Mouse (Mus musculus) layer of hippocampus, adult 2 months (tissue): ENCODE measurements around the gene Dlat. TPM values are rescaled to one million over a fixed set of nuclear protein-coding genes. Genes with fewer than 3 reads are reported as not detected.
A peak's percentile ranks its signal among the peaks of the same experiment; 100 is the strongest.

Source experiments
- DNase-seq, 2 experiments: peaks; one replicate each; pipeline ENCODE4 v3.0.0; 2022; ENCODE audit warnings: low spot score in 2 of 2
- H3K27ac ChIP-seq: fragments of 200-600 bp; 2 replicates; pipeline ENCODE4 v1.8.1; 2022
- H3K4me3 ChIP-seq: fragments of 200-600 bp; 2 replicates; pipeline ENCODE4 v1.8.1; 2022; ENCODE audit warnings: mild to moderate bottlenecking
- CTCF ChIP-seq: fragments of 200-600 bp; conservative IDR thresholded peaks from 2 replicates; pipeline ENCODE4 v1.8.1; 2022; ENCODE audit warnings: antibody characterized with exemption, mild to moderate bottlenecking, moderate library complexity
- total RNA-seq, 2 experiments: library from RNA; stranded (reverse); gene quantifications; 2 replicates each; pipeline ENCODE4 v1.2.3; 2021

The Dlat gene
- total RNA-seq, 2 experiments from 2014 or later = 131 to 136 TPM

GRCm38 (mm10) chr9:50602055-50602845, 57.3 kb downstream of the Dlat start:
- no peak for TF ChIP-seq CTCF
- H3K27ac ChIP-seq = peak overlapping the region; percentile 23; the same call in 1 of the 2 replicates
- no peak for DNase-seq
- peak overlapping the region; percentile 80 for H3K4me3 ChIP-seq

- no peak overlapping the region for H3K27ac ChIP-seq
- DNase-seq = no peak
- no peak for TF ChIP-seq CTCF
- no peak overlapping the region for H3K4me3 ChIP-seq
Measured at GRCm38 (mm10) chr9:50601536-50601935, 58.0 kb downstream of the Dlat start.

- Histone ChIP-seq H3K4me3 (no peak overlapping the region), H3K27ac (no peak overlapping the region)
- TF ChIP-seq CTCF = no peak
- no peak for DNase-seq
Measured at GRCm38 (mm10) chr9:50596973-50597372, 62.6 kb downstream of the Dlat start.

- DNase-seq = no peak
- Histone ChIP-seq H3K27ac (no peak overlapping the region), H3K4me3 (no peak overlapping the region)
- TF ChIP-seq CTCF = no peak
Measured at GRCm38 (mm10) chr9:50594794-50595417, 64.7 kb downstream of the Dlat start.

GRCm38 (mm10) chr9:50593544-50593943, 66.0 kb downstream of the Dlat start:
- peak in 1 of 2 experiments; percentile 22 for DNase-seq
- TF ChIP-seq CTCF = peak; percentile 60
- Histone ChIP-seq H3K27ac (no peak overlapping the region), H3K4me3 (no peak overlapping the region)

GRCm38 (mm10) chr9:50592955-50593354, 66.6 kb downstream of the Dlat start:
- Histone ChIP-seq H3K4me3 (no peak overlapping the region), H3K27ac (no peak overlapping the region)
- no peak for DNase-seq
- no peak for TF ChIP-seq CTCF

GRCm38 (mm10) chr9:50590856-50591518, 68.6 kb downstream of the Dlat start:
- no peak for DNase-seq
- TF ChIP-seq CTCF = no peak
- no peak overlapping the region for H3K27ac ChIP-seq
- no peak overlapping the region for H3K4me3 ChIP-seq

- no peak overlapping the region for H3K27ac ChIP-seq
- no peak for TF ChIP-seq CTCF
- DNase-seq = no peak
- H3K4me3 ChIP-seq = no peak overlapping the region
Measured at GRCm38 (mm10) chr9:50586955-50587354, 72.6 kb downstream of the Dlat start.

- no peak overlapping the region for H3K27ac ChIP-seq
- TF ChIP-seq CTCF = no peak
- DNase-seq = no peak
- H3K4me3 ChIP-seq = no peak overlapping the region
Measured at GRCm38 (mm10) chr9:50585145-50585818, 74.3 kb downstream of the Dlat start.

Other genes starting within 250 kb of the Dlat start
- gene Plet1, start 165.3 kb downstream of the Dlat start, total RNA-seq = not detected
- 10 to 100 TPM; 36.5 to 42.5 TPM for gene Pts, start 131.1 kb downstream of the Dlat start, total RNA-seq
- gene Il18, start 105.0 kb downstream of the Dlat start, total RNA-seq = 10 to 100 TPM; 25.3 to 25.9 TPM
- gene Bco2, start 104.6 kb downstream of the Dlat start, total RNA-seq = 1 to 10 TPM; 3.8 to 3.9 TPM
- gene Tex12, start 98.5 kb downstream of the Dlat start, total RNA-seq = not detected
- gene Sdhd, start 56.0 kb downstream of the Dlat start, total RNA-seq = 100 to 1,000 TPM; 109 to 112 TPM
- 100 to 1,000 TPM; 206 to 234 TPM for gene Timm8b, start 55.9 kb downstream of the Dlat start, total RNA-seq
- gene Pih1d2, start 42.5 kb downstream of the Dlat start, total RNA-seq = 1 to 10 TPM; 2.3 to 2.7 TPM
- gene Nkapd1, start 42.3 kb downstream of the Dlat start, total RNA-seq = 10 to 100 TPM; 20.8 to 22.1 TPM
- gene Dixdc1, start 79.7 kb upstream of the Dlat start, total RNA-seq = 10 to 100 TPM; 80.1 to 87.4 TPM
- 1 to 10 TPM in 1 of 2 experiments, under 1 TPM in 1; 0.87 to 1.9 TPM for gene 2310030G06Rik, start 86.8 kb upstream of the Dlat start, total RNA-seq
- 100 to 1,000 TPM; 117 to 119 TPM for gene Cryab, start 91.5 kb upstream of the Dlat start, total RNA-seq
- under 1 TPM; 0.51 to 0.79 TPM for gene Hspb2, start 92.6 kb upstream of the Dlat start, total RNA-seq
- 1 to 10 TPM; 5.5 to 6.3 TPM for gene Fdxacb1, start 108.5 kb upstream of the Dlat start, total RNA-seq
- 10 to 100 TPM; 29.0 to 31.1 TPM for gene Alg9, start 115.2 kb upstream of the Dlat start, total RNA-seq
- gene 1110032A03Rik, start 115.7 kb upstream of the Dlat start, total RNA-seq = 10 to 100 TPM; 29.6 to 30.2 TPM
- gene Ppp2r1b, start 185.5 kb upstream of the Dlat start, total RNA-seq = 10 to 100 TPM; 14.9 to 18.1 TPM